Mouse (Mus musculus): ENCODE results near the gene Cep170b. TPM values are rescaled to one million over a fixed set of nuclear protein-coding genes. Genes with fewer than 3 reads are reported as not detected.

Cep170b gene
- polyA plus RNA-seq, 1 experiment from 2014 or later, result 23.1 TPM

DNA sequence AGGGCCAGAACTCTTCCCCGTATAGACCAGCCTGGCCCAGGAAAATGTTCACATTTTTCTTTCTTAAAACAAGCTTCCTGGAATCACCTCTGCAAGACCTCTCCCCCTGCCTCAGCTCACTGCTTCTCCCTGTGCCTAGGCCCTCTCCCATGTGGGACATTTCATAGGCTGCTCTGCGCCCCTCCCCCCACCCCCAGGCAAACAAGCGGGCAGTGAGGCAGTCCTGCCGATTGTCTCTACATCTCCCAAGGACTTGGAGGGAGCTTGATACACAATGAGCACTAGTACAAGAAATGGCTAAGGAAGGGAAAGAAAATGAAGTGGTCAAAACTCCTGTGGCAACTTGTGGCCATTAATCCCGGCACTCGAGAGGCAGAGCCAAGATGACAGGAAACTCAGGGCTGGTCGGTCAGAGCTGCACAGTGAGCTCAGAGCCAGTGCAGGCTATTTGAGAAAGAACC lies 74.1 kb downstream of the Cep170b start:
- peak overlapping the region; percentile 12; the same call in 1 of the 2 replicates for H3K27ac ChIP-seq (ENCODE audit: low read depth)
- 7% methylated on average over 7 of the region's 7 CpGs for WGBS
- ATAC-seq (ENCODE audit: insufficient read depth), result no peak
- no peaks in the 10 kb centered on the region for H3K9me3 ChIP-seq (ENCODE audit: low read depth, low read length)
- no peak for TF ChIP-seq CTCF (IDR thresholded peaks at IDR 0.05; ENCODE audit: low read depth)
- H3K4me2 ChIP-seq, result 0 out of 2 replicates have a peak overlapping the region, but pooled peaks have one; percentile 18
- no peak overlapping the region for H3K9ac ChIP-seq
- no peaks in the 10 kb centered on the region for H3K36me3 ChIP-seq (ENCODE audit: insufficient read depth)
- peak; percentile 13 for DNase-seq
- no peak overlapping the region for H3K4me3 ChIP-seq (ENCODE audit: low read depth, low read length)
- H3K4me1 ChIP-seq (ENCODE audit: insufficient read depth), result peaks cover 26% of the 10 kb centered on the region; the same call in 1 of the 2 replicates
- H3K27me3 ChIP-seq (ENCODE audit: insufficient read depth, low read length), result peaks cover 8% of the 10 kb centered on the region; the same call in 1 of the 2 replicates

DNA sequence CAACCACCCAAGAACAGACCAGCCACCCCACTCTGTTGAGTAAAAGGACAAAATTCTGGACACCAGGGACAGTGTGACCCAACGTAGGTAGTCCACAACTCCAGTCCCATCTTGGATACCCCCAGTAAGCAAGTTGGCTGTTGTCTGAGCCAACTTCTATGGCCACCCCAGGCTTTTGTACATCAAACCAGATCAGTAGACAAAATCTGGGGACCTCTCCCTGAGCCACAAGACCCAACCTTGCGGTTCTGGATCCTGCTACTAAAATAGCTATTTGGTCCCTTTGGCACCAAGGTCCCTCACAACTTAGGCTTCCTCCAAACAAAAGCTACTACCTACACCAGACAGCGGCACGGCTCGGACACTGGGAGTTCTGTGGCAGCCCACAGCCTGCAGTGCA lies 74.7 kb downstream of the Cep170b start:
- no peak overlapping the region for H3K4me3 ChIP-seq (ENCODE audit: low read depth, low read length)
- H3K36me3 ChIP-seq (ENCODE audit: insufficient read depth), result no peaks in the 10 kb centered on the region
- ATAC-seq (ENCODE audit: insufficient read depth) (no peak), DNase-seq (no peak)
- peaks cover 26% of the 10 kb centered on the region; the same call in 1 of the 2 replicates for H3K4me1 ChIP-seq (ENCODE audit: insufficient read depth)
- H3K27ac ChIP-seq (ENCODE audit: low read depth), result no peak overlapping the region; the same call in 1 of the 2 replicates
- no peak for TF ChIP-seq CTCF (IDR thresholded peaks at IDR 0.05; ENCODE audit: low read depth)
- H3K27me3 ChIP-seq (ENCODE audit: insufficient read depth, low read length), result peaks cover 8% of the 10 kb centered on the region; the same call in 1 of the 2 replicates
- no peak overlapping the region for H3K4me2 ChIP-seq
- no peaks in the 10 kb centered on the region for H3K9me3 ChIP-seq (ENCODE audit: low read depth, low read length)
- 86% methylated on average over 5 of the region's 5 CpGs for WGBS
- H3K9ac ChIP-seq, result no peak overlapping the region

DNA sequence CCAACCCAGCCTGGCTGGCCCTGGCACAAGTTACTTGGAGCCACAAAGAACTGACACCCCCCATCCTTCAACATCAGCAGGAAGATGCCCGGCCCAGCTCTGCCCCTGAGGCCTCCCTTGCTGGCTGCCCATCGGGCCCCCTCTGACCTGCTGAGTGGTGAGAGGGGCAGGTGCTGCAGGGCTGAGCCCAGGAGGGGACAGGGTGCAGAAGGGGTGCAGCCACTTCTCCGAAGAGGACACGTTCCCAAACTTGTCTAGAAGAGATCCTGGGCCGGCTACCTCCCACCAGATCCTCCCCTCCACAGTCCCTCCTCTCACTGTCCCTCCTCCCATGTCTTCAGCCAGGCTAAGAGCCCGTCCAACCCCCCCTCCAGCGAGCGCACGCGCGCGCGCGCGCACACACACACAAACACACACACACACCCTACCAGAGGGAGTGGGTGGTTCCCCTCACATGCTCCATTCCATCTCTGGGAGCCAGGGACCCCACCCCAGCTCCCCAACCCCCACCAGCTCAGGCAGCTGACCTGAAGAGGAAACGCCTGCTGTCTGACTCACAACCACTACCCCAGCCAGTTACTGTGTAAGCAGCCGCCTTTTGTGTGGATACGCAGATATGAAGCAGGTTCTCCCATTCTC lies 75.3 kb downstream of the Cep170b start:
- WGBS, result 47% methylated on average over 16 of the region's 18 CpGs
- Histone ChIP-seq H3K27ac (ENCODE audit: low read depth) (no peak overlapping the region), H3K36me3 (ENCODE audit: insufficient read depth) (no peaks in the 10 kb centered on the region), H3K4me3 (ENCODE audit: low read depth, low read length) (no peak overlapping the region), H3K4me1 (ENCODE audit: insufficient read depth) (peaks cover 26% of the 10 kb centered on the region; the same call in 1 of the 2 replicates), H3K27me3 (ENCODE audit: insufficient read depth, low read length) (peaks cover 8% of the 10 kb centered on the region; the same call in 1 of the 2 replicates), H3K9me3 (ENCODE audit: low read depth, low read length) (no peaks in the 10 kb centered on the region), H3K9ac (no peak overlapping the region), H3K4me2 (no peak overlapping the region)
- ATAC-seq (ENCODE audit: insufficient read depth) (no peak), DNase-seq (peak; percentile 19)
- TF ChIP-seq CTCF (IDR thresholded peaks at IDR 0.05; ENCODE audit: low read depth), result no peak

Small RNAs within 50 kb of the gene (microRNA-seq; reads per million reads assigned to microRNA genes)
- gene Mir6940 (ENCODE audit: borderline number of aligned reads), result 0.95 reads per million

Other genes starting within 250 kb of the Cep170b start
- gene A530016L24Rik, start 231.0 kb upstream of the Cep170b start, polyA plus RNA-seq (2014; fragmentation: Nextera tagmentation; extraction: Ambion mirVana), result not detected in 2 replicates
- gene Tmem179, start 203.7 kb upstream of the Cep170b start, polyA plus RNA-seq (2014; fragmentation: Nextera tagmentation; extraction: Ambion mirVana), result 0.12 and 0.32 TPM in 2 replicates
- 4.5 and 5.2 TPM in 2 replicates for gene Inf2, start 131.7 kb upstream of the Cep170b start, polyA plus RNA-seq (2014; fragmentation: Nextera tagmentation; extraction: Ambion mirVana)
- 3.8 and 5.0 TPM in 2 replicates for gene Adssl1, start 100.4 kb upstream of the Cep170b start, polyA plus RNA-seq (2014; fragmentation: Nextera tagmentation; extraction: Ambion mirVana)
- gene Siva1, start 75.8 kb upstream of the Cep170b start, polyA plus RNA-seq (2014; fragmentation: Nextera tagmentation; extraction: Ambion mirVana), result 253 and 291 TPM in 2 replicates
- gene Akt1, start 45.6 kb upstream of the Cep170b start, polyA plus RNA-seq (2014; fragmentation: Nextera tagmentation; extraction: Ambion mirVana), result 140 and 166 TPM in 2 replicates
- gene Zbtb42, start 41.6 kb upstream of the Cep170b start, polyA plus RNA-seq (2014; fragmentation: Nextera tagmentation; extraction: Ambion mirVana), result 6.7 and 9.0 TPM in 2 replicates
- 9.3 and 10.9 TPM in 2 replicates for gene Pld4, start 40.2 kb downstream of the Cep170b start, polyA plus RNA-seq (2014; fragmentation: Nextera tagmentation; extraction: Ambion mirVana)
- 0.61 and 0.64 TPM in 2 replicates for gene Ahnak2, start 82.2 kb downstream of the Cep170b start, polyA plus RNA-seq (2014; fragmentation: Nextera tagmentation; extraction: Ambion mirVana)
- 4.3 and 5.1 TPM in 2 replicates for gene Clba1, start 88.5 kb downstream of the Cep170b start, polyA plus RNA-seq (2014; fragmentation: Nextera tagmentation; extraction: Ambion mirVana)
- gene Cdca4, start 109.0 kb downstream of the Cep170b start, polyA plus RNA-seq (2014; fragmentation: Nextera tagmentation; extraction: Ambion mirVana), result 140 and 153 TPM in 2 replicates
- 0.12 TPM in 1 of 2 replicates, not detected in the other for gene Gpr132, start 147.8 kb downstream of the Cep170b start, polyA plus RNA-seq (2014; fragmentation: Nextera tagmentation; extraction: Ambion mirVana)
- gene Jag2, start 209.3 kb downstream of the Cep170b start, polyA plus RNA-seq (2014; fragmentation: Nextera tagmentation; extraction: Ambion mirVana), result 6.3 and 8.0 TPM in 2 replicates
- gene Nudt14, start 221.7 kb downstream of the Cep170b start, polyA plus RNA-seq (2014; fragmentation: Nextera tagmentation; extraction: Ambion mirVana), result 107 and 116 TPM in 2 replicates

Data from lung, embryonic 14.5 days (tissue).